Mouse (Mus musculus) layer of hippocampus, adult 8-10 months (tissue): ENCODE results near the gene Nip7. TPM values are rescaled to one million over a fixed set of nuclear protein-coding genes. Genes with fewer than 3 reads are reported as not detected.

Experiments used
- microRNA-seq, 2 experiments: library from miRNA; unstranded; fragments of <30 nt; microRNA quantifications; one replicate each; pipeline ENCODE4 v1.2.0; 2022
- total RNA-seq, 4 experiments: library from RNA; stranded (reverse); gene quantifications; 2 replicates each; pipeline ENCODE4 v1.2.4; 2022

Gene Nip7
- total RNA-seq, 4 experiments from 2014 or later = 40.9 to 44.2 (median 42.7) TPM

Small RNA genes within 50 kb of the gene (microRNA-seq; reads per million reads assigned to microRNA genes)
- gene Mir7075 = 0 to 1.8 reads per million in 2 experiments

Other genes starting within 250 kb of the Nip7 start
- gene Has3, start 186.6 kb upstream of the Nip7 start, total RNA-seq = 1 to 10 TPM; 1.6 to 2.6 (median 1.9) TPM
- gene Utp4, start 163.2 kb upstream of the Nip7 start, total RNA-seq = 10 to 100 TPM; 41.0 to 44.7 (median 43.9) TPM
- gene Sntb2, start 121.1 kb upstream of the Nip7 start, total RNA-seq = 10 to 100 TPM; 19.2 to 32.0 (median 24.1) TPM
- gene Vps4a, start 25.7 kb upstream of the Nip7 start, total RNA-seq = 100 to 1,000 TPM; 104 to 117 (median 108) TPM
- gene Pdf, start 8.3 kb upstream of the Nip7 start, total RNA-seq = 10 to 100 TPM; 26.6 to 29.5 (median 28.2) TPM
- 10 to 100 TPM; 26.0 to 34.6 (median 28.8) TPM for gene Cog8, start 188 bp upstream of the Nip7 start, total RNA-seq
- not detected for gene Tmed6, start 8.8 kb downstream of the Nip7 start, total RNA-seq
- 10 to 100 TPM; 33.5 to 41.3 (median 35.6) TPM for gene Terf2, start 39.7 kb downstream of the Nip7 start, total RNA-seq
- 100 to 1,000 TPM; 109 to 113 (median 111) TPM for gene Cyb5b, start 93.8 kb downstream of the Nip7 start, total RNA-seq
- gene Nfat5, start 236.6 kb downstream of the Nip7 start, total RNA-seq = 10 to 100 TPM; 54.4 to 78.0 (median 65.1) TPM